Mouse (Mus musculus) c-Kit-positive CD71-positive TER-119-positive erythroid progenitor cells, embryonic 14.5 days (primary cell): ENCODE results near the gene Slc7a5.

Experiments
- DNase-seq: peaks from one replicate; pipeline ENCODE4 v3.0.0-alpha.2; 2013; ENCODE audit warnings: low spot score

Slc7a5 gene

DNA sequence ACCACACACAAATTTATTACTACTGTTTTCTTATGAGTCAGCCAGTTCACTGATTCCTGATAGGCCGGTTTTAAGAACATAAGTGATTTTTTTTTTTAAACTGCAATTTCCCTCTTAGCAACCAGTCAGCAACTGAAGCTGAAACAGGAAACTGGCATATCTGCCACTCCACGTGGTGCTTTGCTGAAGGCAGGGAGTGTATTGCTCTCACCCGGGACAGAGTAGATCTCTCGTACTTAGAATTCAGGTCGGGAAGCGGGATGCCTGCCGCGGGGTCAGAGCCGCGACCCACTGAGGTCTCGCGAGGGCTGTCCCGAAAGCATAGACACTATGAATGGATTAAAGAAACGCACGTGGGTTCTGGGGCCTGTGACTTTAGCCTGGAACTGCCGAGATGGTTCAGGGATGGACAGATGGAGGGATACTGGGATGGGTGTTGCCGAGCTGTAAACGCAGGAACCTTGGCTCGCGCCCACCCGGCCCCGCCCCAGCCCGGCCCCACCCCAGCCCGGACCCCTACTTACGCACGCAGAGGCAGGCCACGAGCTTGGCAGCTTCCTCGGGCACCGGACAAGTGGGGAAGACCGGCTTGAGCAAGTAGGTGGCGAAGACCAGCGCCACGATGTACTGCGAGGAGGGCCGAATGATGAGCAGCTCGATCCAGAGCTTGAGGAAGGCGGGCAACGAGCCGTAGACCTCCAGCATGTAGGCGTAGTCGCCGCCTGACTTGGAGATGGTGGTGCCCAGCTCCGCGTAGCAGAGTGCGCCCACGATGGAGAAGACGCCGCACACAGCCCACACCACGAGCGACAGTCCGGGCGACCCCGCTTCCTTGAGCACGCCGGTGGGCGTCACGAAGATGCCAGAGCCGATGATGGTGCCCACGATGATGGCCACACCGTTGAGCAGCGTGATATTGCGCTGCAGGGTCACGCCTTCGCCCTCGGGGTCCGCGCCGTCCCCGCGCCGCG lies 667 bp downstream of the Slc7a5 start:
- DNase-seq, result peak; percentile 37

DNA sequence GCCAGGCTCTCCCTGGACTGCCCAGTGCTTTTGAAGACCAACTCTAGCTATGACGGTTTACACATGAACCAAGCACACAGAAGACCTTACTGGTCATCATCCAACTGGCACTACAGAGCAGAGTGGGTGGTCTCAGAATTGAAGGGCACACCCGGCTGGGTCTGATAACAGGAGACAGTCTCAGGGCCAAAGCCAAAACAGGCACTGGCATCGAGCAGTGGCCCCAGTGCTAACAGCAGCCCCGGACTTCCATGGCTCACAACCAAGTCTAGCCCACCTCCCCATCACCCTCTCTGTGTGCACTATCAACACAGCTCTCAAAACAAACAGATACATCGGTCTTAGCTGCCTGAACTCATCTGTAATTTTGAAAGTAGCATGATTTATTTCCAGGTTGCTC lies 1.6 kb downstream of the Slc7a5 start:
- no peak for DNase-seq

DNA sequence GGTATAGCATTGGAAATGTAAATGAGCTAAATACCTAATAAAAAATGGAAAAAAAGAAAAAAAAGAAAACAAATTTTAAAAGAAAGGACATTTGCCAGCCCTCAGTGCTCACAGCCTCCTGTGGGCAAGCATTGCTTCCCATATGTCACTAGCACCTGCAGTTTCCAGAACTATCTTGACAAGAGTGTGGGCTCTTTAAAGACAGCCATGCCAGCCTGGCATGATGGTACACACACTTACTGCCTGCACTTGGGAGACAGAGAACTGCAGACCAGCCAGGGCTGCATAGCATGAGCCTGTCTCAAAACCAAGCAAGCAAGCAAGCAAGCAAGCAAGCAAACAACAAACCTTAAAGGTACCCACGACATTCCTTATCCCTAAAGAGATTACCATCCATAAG lies 2.1 kb downstream of the Slc7a5 start:
- no peak for DNase-seq

DNA sequence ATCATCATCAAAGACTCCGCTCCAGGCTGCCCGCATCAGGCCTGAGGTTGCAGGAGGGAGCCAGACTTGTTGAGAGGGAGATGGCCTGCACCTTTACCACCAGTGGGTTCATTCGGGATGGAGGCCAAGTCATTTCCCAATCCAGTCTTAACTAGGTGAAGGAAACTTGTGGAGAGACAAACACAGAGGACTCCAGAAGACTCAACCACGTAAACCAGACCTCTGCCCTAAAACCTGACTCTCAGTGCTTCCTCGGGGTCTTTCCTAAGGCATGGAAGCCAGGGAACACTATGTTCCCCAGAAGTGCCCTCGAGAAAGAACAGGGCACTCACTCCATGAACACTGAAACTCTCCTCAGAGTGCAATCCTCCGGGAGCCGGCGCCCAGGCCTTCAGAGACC lies 2.5 kb downstream of the Slc7a5 start:
- DNase-seq, result no peak

DNA sequence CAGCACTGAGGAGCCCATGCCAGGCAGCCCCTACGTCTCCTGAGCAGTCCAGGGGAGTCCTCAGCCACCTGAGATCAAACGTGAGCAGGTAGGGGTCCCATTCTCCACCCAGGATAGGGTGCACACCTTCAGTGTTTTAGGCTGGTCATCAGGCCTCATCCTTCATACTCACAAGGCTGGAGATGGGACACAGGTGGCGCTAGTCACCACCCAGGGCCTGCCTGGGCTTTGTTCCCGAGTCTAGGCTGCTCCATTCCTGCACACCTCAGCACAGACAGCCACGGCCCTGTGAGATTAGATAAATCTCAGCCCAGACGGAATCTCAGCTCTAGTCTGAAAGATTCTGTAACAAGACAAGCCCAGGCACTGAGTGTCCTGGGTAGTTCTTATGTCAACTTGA lies 3.5 kb downstream of the Slc7a5 start:
- no peak for DNase-seq

DNA sequence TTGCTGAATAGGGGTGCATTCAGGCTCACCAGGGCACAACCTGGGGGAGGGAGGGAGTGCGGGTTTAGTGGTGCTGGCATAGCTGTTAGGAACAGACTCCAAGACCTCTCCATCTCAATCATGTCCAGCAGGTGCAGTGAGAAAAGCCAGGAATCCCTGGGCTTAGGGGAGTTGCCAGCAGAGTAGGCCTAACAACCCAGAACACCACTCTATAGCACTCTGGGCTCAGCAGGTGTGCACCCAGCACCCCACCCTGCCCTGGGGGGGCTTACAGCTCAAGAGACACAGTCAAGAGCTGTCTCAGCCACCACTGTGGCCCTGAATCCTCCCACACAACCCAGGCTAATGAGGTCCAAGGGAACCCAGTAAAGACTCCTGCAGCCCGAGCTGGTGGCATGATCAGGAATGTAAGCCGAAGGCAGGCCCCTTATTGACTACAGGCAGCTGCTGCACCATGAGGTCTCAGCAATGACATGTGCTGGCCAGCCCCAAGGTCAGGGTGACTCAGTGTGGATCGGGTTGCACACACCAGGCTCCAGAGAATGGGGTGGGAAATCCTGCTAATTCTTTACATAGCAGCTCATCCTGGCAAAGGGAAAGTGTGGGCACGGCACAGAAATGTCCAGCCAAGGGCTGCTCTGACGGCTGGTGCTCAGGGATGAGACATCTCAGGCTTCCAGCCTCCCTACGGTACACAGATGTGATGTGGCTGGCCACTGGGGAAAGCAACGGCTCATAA lies 5.8 kb downstream of the Slc7a5 start:
- DNase-seq, result no peak

DNA sequence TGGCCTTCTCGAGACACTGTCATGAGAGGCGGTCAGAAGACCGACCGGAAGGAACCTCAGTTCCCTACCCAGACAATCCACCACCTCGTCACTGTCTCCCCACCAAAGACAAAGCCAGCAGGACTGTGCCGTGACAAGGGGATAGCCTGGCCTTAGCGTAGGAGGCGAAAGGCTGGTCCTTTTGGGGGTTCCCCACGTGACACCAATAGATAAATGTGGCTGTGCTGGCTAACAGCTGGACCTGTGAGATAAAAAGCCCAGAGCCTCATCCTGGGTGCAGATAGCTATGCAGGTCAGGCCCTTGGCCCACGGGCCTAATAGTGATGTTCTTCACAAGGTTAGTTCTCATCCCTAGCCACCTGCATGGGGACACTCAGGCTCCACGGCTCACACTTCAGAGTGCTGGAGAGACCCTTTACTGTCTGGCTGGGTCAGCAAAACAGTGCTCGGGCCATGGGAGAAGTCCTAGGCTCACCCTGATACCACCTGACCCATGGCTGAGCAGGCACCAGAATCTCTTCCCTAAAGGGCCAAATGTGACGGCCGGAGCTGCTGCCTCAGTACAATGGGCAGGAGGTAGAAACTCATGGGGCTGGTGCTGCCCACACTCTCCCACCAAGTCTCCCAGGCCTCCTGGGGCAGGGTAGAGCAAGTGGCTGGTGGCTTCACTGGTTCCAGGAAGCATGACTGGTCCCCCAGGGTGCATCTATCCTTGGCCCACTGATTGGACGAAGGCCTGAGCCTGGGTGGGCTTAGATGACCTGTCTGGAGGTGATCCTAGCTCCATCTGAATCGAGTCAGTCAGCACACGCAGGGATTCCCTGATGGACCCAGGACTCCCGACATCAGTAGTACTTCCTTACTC lies 8.1 kb downstream of the Slc7a5 start:
- peak; percentile 95 for DNase-seq

DNA sequence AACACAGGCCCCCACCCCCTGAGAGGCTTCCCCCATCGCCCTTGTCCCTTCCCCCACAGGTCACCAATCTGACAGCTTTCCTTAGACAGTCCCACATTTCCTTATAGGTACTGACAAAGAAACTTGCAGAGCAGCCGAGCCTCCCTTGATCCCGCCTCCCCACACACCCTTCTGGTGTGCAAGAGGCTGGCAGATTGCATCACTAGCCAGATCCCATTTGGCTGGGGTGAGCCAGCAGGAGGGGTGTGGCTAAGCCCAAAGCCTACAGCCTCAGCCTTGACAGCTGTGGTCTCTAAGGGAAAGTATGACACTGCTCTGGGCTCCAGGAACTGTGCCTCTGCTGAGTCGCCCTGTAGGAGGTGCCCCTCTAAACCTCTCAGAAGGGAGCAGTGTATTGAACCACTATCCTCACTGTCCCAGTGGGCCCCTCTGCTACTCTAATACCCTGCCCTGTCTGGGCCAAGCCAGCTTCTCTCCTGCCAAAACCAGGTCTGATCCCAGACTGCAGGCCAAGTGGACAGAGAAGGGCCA lies 9.0 kb downstream of the Slc7a5 start:
- DNase-seq, result peak; percentile 95

DNA sequence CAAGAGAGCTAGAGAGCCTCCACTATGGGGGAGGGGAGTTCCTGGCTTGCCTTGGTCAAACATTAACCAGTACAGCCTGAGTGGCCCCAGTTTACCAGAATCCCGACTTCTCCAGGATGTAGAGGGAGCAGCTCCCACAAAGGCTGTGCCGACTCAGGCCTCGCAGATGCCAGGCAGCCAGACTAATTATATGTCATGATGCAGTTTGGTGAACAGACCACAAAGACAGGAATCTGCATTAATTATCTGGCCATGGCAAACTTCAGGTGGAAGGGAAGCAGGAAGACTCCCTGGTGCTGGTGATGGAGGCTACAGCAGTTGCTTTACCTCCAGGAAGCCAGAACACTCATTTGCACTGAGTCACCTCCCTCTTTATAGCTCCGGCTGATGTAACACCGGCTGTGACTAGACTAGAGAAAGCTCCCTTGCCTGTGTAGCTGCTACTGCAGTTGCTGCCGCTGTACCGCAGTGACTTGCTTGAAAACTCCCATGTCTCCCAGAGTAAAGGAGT lies 9.6 kb downstream of the Slc7a5 start:
- peak; percentile 56 for DNase-seq

DNA sequence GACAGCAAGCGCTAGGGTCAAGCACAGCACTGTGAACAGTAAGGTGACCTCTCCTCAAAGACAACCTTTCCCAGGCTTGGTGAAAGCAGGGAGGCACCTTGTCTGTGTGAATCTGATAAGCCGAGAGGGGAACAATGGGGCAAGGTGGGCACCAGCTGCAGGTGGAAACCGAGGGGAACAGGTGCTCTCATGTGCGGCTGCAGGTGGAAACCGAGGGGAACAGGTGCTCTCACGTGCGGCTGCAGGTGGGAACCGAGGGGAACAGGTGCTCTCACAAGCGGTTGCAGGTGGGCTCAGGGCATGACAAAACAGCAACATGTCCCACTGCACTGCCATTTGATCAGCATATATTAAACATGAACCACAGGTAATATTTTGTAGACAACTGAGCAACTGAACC lies 10.3 kb downstream of the Slc7a5 start:
- no peak for DNase-seq

DNA sequence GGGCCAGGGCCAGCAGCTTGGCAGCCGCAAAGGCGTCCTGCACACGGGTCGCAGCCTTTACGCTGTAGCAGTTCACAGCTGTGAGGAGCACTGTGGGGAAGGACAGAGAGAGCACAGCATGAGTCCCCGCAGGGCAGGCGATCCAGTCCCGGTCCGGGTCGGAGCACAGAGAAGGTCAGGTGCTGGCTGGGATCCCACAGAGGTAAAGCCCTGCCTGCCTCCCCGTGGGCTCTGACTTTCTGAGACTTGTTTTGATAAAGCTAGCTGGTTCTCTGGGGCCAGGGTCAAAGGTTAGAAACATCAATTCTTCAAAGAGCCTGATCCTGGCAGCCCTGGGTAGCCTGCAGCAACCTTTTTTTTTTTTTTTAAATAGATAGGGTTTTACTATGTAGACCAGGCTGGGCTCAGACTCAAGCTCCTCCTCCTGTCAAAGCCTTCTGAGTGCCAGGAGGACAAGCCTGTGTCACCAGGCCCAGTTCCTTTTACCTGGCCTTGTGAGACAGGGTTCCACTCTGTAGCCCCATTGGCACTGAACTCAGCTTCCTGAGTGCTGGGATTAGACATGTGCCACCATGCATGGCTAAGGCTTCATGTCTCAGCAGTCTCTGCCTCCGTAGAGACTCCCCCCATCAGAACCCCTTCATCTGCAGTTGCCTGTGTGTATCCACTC lies 10.9 kb downstream of the Slc7a5 start:
- no peak for DNase-seq

DNA sequence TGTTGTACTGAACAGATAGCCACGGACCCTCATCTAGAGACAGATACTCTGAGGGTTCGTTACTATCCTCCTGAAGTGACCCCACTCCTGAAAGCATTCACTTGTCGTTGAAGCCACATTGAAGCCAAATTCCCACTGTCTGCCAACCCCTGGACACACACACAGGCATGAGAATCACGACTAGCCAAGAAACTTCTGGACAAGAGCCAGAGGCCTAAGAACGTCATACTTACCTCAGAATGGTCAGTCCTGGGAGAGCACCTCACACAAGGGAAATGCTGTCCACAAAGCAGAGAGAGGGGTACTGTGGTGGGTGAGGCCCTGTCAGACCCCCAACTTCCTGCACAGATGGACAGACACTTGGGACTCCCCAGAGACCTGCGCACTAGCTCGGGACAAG lies 11.6 kb downstream of the Slc7a5 start:
- DNase-seq, result no peak

DNA sequence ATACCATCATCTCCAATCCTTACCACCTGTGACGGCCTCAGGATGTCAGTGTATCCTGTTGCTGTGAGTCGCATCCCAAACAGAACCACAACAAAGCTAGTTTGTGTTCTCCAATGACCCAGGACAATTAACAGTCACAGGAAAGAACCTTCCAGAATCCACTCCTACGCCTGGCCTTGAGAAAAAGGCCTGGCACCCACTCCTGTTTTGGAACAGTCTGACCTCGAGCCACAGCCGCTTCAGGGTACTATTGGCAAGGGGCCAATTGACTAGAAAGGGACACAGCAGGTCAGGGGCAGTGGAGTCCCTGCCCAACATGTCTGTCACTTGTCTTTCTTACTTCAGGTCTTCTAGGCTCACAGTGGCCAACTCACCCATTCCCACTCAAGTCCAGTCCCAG lies 14.6 kb downstream of the Slc7a5 start:
- no peak for DNase-seq

DNA sequence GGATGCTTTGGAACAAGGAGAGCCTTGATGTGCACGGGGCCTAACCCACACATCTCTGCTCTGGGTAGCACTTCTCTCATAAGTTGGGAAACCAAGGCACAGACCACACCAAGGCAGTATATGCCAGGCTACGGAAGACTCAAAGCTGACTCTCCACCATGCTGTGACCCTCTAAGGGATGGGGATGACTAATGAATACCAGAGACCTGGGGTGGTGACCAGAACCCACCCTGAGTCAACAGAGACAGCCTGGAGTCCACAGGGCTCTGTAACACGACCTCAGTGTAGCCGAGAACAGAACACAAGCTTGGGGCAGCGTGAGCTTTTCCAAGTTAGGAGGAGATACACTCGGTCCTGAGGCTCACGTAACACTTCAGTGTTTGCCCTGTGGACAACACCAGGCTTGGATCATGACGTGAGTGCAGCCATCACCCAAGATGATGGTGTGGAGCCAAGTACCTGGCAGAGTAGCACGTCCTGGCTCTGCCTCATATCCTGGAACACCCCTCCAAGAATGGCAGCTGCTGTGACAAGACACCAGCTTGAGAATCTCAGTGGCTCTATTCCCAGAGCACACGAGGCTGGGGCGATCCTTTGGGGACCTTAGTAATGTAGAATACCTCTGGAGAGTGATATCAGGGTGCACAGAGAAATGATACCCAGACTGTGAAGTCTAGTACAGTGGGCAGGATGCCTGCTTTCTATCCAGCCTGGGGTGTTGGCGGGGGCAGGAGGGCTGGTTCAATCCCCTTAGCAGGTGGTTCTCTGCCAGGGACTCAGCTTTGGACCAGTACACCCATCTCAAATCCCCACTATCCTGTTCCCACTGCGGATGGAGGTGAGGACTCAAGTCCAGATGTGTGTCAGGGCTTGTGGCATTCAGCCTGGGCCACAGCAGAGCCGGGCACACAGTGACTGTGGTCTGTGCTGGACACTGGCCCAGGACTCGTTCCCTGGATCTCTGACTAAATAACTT lies 17.4 kb downstream of the Slc7a5 start:
- DNase-seq, result no peak

DNA sequence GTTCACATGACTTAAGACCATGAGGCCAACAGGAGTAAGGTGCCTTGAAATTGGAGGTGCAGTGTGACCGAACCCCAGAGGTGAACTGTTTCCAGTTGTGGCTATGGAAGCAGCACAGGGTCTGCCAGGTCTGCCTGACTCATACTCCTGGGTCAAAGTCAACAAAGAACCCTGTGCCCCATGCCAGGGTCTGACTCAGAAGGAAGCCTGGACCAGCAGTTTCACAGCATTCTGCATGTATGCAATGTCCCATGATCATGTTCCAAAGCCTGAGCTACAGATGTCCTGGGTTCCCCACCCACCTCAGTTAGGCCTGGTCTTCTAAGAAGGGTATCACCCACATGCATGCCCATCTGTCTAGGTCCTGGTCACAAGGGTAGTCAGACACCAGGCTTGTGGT lies 18.2 kb downstream of the Slc7a5 start:
- no peak for DNase-seq

DNA sequence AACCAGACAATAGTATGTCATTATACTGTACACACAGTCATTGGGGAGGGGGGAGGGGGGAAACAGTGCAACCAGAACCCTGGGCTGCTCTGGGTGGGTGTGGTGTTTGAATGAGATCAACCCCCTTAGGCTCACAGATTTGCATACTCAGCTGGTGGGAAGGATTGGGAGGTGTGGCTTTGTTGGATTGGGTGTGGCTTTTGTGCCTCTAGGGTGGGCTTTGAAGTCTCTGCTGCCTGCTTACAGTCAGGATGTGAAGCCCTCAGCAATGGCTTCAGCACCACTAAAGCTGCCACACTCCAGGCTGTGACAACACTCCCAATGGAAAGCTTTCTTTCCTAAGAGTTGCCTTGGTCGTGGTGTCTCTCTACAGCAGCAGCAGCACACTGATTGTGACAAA lies 19.9 kb downstream of the Slc7a5 start:
- DNase-seq, result no peak

DNA sequence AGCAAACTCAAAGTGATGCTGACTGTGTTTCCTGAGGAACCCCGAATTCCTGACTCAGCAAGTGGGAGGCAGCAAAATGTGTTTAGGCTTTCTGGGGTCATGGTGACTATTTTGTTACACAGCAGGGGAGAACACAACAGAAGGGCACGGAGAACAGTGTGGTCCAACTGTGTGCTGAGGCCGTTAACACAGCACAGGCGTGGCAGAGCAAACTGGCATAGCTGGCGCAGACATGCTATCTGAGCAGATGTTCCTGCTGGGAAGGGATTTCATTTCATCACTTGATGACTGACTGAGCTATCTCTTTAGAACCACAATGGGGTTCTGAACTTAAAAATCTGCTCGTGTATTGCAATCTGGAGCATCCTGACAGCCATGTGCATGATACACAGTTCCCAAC lies 22.1 kb downstream of the Slc7a5 start:
- DNase-seq, result no peak

DNA sequence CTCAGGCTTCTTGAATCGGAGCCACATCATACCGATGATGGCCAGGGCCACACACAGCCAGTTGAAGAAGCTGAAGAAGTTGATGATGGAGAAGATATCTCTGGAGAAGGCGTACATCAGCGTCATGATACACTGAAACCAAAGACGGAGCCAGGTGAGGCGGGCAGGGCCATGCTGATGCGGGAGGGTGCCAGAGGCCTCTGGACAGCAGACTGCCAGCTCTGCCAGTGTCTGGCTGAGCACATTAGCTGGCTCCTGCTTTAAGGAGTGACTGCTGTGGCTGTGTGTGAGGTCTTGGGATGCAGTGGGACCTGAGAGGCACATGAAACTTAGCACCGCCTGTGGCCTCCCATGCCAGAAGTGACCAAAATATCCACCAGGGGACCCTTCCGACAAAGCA lies 22.5 kb downstream of the Slc7a5 start:
- DNase-seq, result no peak

DNA sequence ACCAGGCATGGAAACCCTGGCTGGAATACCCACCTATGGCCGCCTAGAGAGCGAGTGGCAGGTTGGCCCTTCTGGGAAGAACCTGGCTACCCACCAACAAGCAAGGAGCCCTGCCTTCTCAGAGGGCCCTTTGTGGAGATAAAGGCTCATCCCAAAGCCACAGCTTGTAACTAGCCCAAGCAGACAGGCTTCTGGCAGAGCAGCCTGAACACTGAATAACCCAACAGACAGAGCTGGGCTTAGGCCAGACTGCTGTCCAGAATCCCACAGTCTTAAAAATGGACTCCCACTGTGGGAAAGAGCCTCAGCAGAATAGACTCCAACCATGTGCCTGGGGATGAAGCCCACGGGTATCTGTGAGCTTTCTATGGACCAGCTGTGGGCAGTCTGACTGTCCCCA lies 23.3 kb downstream of the Slc7a5 start:
- DNase-seq, result no peak

DNA sequence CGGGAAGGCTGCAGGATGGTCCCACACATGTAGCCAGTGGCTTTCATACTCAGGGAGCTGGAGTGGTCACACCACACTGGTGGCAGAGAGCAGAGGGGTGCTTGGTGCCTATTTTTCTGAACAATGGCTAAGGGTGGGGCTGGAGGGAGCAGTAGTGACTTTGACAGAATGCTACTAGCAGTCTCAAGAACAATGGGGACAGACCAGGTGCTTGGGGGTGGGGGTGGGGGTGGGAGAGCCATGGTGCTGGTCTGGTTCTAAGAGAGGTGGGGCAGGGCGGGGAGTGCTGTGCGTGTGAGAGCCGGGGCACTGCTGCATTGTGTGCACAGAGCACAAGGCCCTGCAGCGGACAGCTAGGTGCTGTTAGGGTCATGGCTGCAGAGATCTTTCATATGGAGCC lies 25.6 kb downstream of the Slc7a5 start:
- DNase-seq, result no peak
